Comparison of ENCODE assay signal across 27 mouse cellular contexts in the genomic region with DNA sequence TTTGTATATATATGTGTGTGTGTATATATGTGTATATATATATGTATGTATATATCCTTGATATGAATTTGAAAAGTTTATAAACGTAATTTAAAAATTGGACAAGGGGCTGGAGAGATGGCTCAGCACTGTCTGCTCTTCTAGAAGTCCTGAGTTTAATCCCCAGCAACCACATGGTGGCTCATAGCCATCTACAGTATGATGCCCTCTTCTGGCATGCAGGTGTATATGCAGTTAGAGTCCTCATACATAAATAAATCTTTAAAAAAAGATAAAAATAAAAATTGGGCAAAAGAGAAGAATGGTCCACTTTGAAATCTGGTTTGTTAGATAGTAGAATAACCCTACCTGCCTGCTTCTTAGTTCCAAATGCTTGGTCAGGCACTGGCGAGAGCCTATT. TPM values are rescaled to one million over a fixed set of nuclear protein-coding genes. Genes with fewer than 3 reads are reported as not detected.
DNase-seq lines count a peak whose midpoint lies in the region; ATAC-seq and TF ChIP-seq lines count a peak whose summit lies in the region.
"Had no signal": no experiment of that assay in that cellular context is flagged by ENCODE, and none has a peak within 500 bp of the region (broad histone marks: within the 10 kb centered on the region; RNA-seq: fewer than 3 reads in every experiment).

No protein-coding gene starts in this region.

- no peak overlapping the region for H3K4me2 ChIP-seq in heart, embryonic 11.5 days
- no peak overlapping the region for H3K4me2 ChIP-seq in liver, postnatal 0 days (ENCODE audit: low read depth, low read length)
- no peak overlapping the region for H3K4me2 ChIP-seq in liver, embryonic 11.5 days
- H3K4me2 ChIP-seq: embryonic facial prominence, embryonic 12.5 days; heart, embryonic 13.5 days; hindbrain, embryonic 14.5 days; limb, embryonic 15.5 days; midbrain, embryonic 13.5 days; stomach, embryonic 15.5 days had no signal

- 83% methylated on average over 2 of the region's 2 CpGs for WGBS in heart, adult 2 months
- WGBS in heart, embryonic 11.5 days (ENCODE audit: insufficient replicate concordance): 80% methylated on average over 2 of the region's 2 CpGs
- WGBS in liver, postnatal 0 days (ENCODE audit: insufficient replicate concordance): 77% methylated on average over 2 of the region's 2 CpGs
- 80% methylated on average over 2 of the region's 2 CpGs for WGBS in liver, embryonic 11.5 days

- no peak overlapping the region for H3K9ac ChIP-seq in heart, adult 2 months (ENCODE audit: low read depth, low read length)
- no peak overlapping the region for H3K9ac ChIP-seq in heart, embryonic 11.5 days (ENCODE audit: low read depth, low read length)
- H3K9ac ChIP-seq in liver, postnatal 0 days (replicated peaks): no peak overlapping the region
- no peak overlapping the region for H3K9ac ChIP-seq in liver, embryonic 11.5 days (ENCODE audit: low read depth, low read length)
- no peak overlapping the region for H3K9ac ChIP-seq in MEL (ENCODE audit: control insufficient read depth, low read depth, low read length, poor library complexity, severe bottlenecking)
- H3K9ac ChIP-seq: embryonic facial prominence, embryonic 12.5 days; heart, embryonic 13.5 days; hindbrain, embryonic 14.5 days; limb, embryonic 15.5 days; midbrain, embryonic 13.5 days; stomach, embryonic 15.5 days had no signal

- no peaks in the 10 kb centered on the region for H3K36me3 ChIP-seq in heart, adult 2 months (ENCODE audit: control insufficient read depth, insufficient read depth, low read length)
- H3K36me3 ChIP-seq in heart, embryonic 11.5 days (ENCODE audit: control insufficient read depth, insufficient read depth, low read length): no peaks in the 10 kb centered on the region
- no peaks in the 10 kb centered on the region for H3K36me3 ChIP-seq in liver, postnatal 0 days (replicated peaks; ENCODE audit: insufficient read depth, low read length)
- no peaks in the 10 kb centered on the region for H3K36me3 ChIP-seq in liver, embryonic 11.5 days (ENCODE audit: control insufficient read depth, insufficient read depth, low read length)
- H3K36me3 ChIP-seq in MEL (ENCODE audit: control insufficient read depth in 1 of 2, insufficient read depth in 2 of 2, low read length in 2 of 2): no peaks in the 10 kb centered on the region
- H3K36me3 ChIP-seq: embryonic facial prominence, embryonic 12.5 days; heart, embryonic 13.5 days; limb, embryonic 10.5 days; limb, embryonic 15.5 days; midbrain, embryonic 13.5 days; stomach, embryonic 15.5 days had no signal

- ATAC-seq in heart, embryonic 11.5 days (replicated peaks; ENCODE audit: insufficient number of reproducible peaks, low FRiP score, low TSS enrichment): no peak
- ATAC-seq in liver, postnatal 0 days: no peak
- no peak for ATAC-seq in liver, embryonic 11.5 days (replicated peaks; ENCODE audit: low FRiP score)
- ATAC-seq in megakaryocyte-erythroid progenitor cell, adult 5-6 weeks (replicated peaks; ENCODE audit: low FRiP score, low TSS enrichment, poor library complexity, severe bottlenecking): no peak
- ATAC-seq: CD4-positive, CD25-positive, alpha-beta regulatory T cell, adult 4 months; forebrain, embryonic 14.5 days; midbrain, embryonic 13.5 days had no signal

- no peaks in the 10 kb centered on the region for H3K4me1 ChIP-seq in heart, adult 2 months (ENCODE audit: control insufficient read depth, insufficient read depth, low read length)
- no peaks in the 10 kb centered on the region for H3K4me1 ChIP-seq in heart, embryonic 11.5 days (ENCODE audit: control insufficient read depth, insufficient read depth, low read length)
- no peaks in the 10 kb centered on the region for H3K4me1 ChIP-seq in liver, postnatal 0 days (ENCODE audit: insufficient read depth)
- no peaks in the 10 kb centered on the region for H3K4me1 ChIP-seq in liver, embryonic 11.5 days (replicated peaks; ENCODE audit: control insufficient read depth, insufficient read depth, low read length)
- peaks cover 0 to under 1% of the 10 kb centered on the region in 2 experiments; a peak in 1 of 4 replicates for H3K4me1 ChIP-seq in MEL (ENCODE audit: control insufficient read depth in 1 of 2, insufficient read depth in 2 of 2, low read length in 2 of 2)
- H3K4me1 ChIP-seq: embryonic facial prominence, embryonic 12.5 days; limb, embryonic 15.5 days; stomach, embryonic 15.5 days had no signal

- TF ChIP-seq EP300 in heart, adult 2 months (IDR thresholded peaks at IDR 0.05; ENCODE audit: insufficient read depth, low read depth, low read length): no peak
- no peak for TF ChIP-seq EP300 in liver, postnatal 0 days (IDR thresholded peaks at IDR 0.05; ENCODE audit: low read depth)
- TF ChIP-seq EP300 in MEL (IDR thresholded peaks at IDR 0.05; ENCODE audit: low read depth in 1 of 2, low read length in 2 of 2): no peak

- intact Hi-C loops in heart, adult 2 months (cut with DNase I): no loop called here

- no peak overlapping the region for H3K27ac ChIP-seq in heart, adult 2 months
- H3K27ac ChIP-seq in heart, embryonic 11.5 days (ENCODE audit: low read depth, low read length): no peak overlapping the region
- H3K27ac ChIP-seq in liver, postnatal 0 days (ENCODE audit: low read depth): no peak overlapping the region
- H3K27ac ChIP-seq in liver, embryonic 11.5 days (ENCODE audit: low read depth, low read length): no peak overlapping the region
- no peak overlapping the region for H3K27ac ChIP-seq in MEL (ENCODE audit: control insufficient read depth, low read depth, low read length)
- H3K27ac ChIP-seq: embryonic facial prominence, embryonic 12.5 days; heart, embryonic 13.5 days; hindbrain, embryonic 14.5 days; limb, embryonic 10.5 days; limb, embryonic 15.5 days; midbrain, embryonic 13.5 days; stomach, embryonic 15.5 days had no signal

- no peak for TF ChIP-seq POLR2A in heart, adult 2 months (IDR thresholded peaks at IDR 0.05; ENCODE audit: insufficient read depth, low read depth, low read length)
- TF ChIP-seq POLR2A in MEL (IDR thresholded peaks at IDR 0.05; ENCODE audit: control insufficient read depth in 1 of 2, insufficient read depth in 1 of 2, low read depth in 1 of 2, low read length in 2 of 2, poor library complexity in 1 of 2): no peak

- peak; percentile 32 for TF ChIP-seq CTCF in heart, adult 2 months (IDR thresholded peaks at IDR 0.05)
- peak; percentile 25 for TF ChIP-seq CTCF in liver, postnatal 0 days (IDR thresholded peaks at IDR 0.05; ENCODE audit: low read depth)
- TF ChIP-seq CTCF in MEL (IDR thresholded peaks at IDR 0.05 in 2 of 3, conservative IDR thresholded peaks at IDR 0.05 in 1 of 3; ENCODE audit: control insufficient read depth in 1 of 3, insufficient read depth in 1 of 3, low read depth in 2 of 3, low read length in 3 of 3, poor library complexity in 1 of 3, severe bottlenecking in 1 of 3): peak; percentile 15 to 50 (median 32); a peak in 4 of 6 replicates

- no peaks in the 10 kb centered on the region for H3K79me2 ChIP-seq in heart, adult 2 months (replicated peaks; ENCODE audit: control insufficient read depth, insufficient read depth, low read length)
- no peaks in the 10 kb centered on the region for H3K79me2 ChIP-seq in MEL (ENCODE audit: control insufficient read depth, insufficient read depth, low read length, poor library complexity)

- H3K9me3 ChIP-seq in heart, embryonic 11.5 days (replicated peaks; ENCODE audit: control insufficient read depth, low read length): no peaks in the 10 kb centered on the region
- no peaks in the 10 kb centered on the region for H3K9me3 ChIP-seq in liver, postnatal 0 days (ENCODE audit: low read length)
- no peaks in the 10 kb centered on the region for H3K9me3 ChIP-seq in liver, embryonic 11.5 days (ENCODE audit: control insufficient read depth, low read length)
- no peaks in the 10 kb centered on the region for H3K9me3 ChIP-seq in MEL (replicated peaks; ENCODE audit: insufficient read depth, low read length)
- H3K9me3 ChIP-seq: embryonic facial prominence, embryonic 12.5 days; heart, embryonic 13.5 days; limb, embryonic 10.5 days; limb, embryonic 15.5 days; midbrain, embryonic 13.5 days; stomach, embryonic 15.5 days had no signal

- no peak overlapping the region for H3K4me3 ChIP-seq in heart, adult 2 months
- no peak overlapping the region for H3K4me3 ChIP-seq in heart, embryonic 11.5 days (ENCODE audit: low read depth, low read length)
- H3K4me3 ChIP-seq in liver, postnatal 0 days (ENCODE audit: low read depth, low read length): no peak overlapping the region
- no peak overlapping the region for H3K4me3 ChIP-seq in liver, embryonic 11.5 days (ENCODE audit: low read depth, low read length)
- H3K4me3 ChIP-seq in MEL (ENCODE audit: control insufficient read depth in 1 of 2, insufficient read depth in 1 of 2, low read depth in 2 of 2, low read length in 2 of 2): no peak overlapping the region
- H3K4me3 ChIP-seq: embryonic facial prominence, embryonic 12.5 days; heart, embryonic 13.5 days; limb, embryonic 10.5 days; limb, embryonic 15.5 days; midbrain, embryonic 13.5 days; stomach, embryonic 15.5 days had no signal

- no peaks in the 10 kb centered on the region for H3K27me3 ChIP-seq in heart, adult 2 months (ENCODE audit: control insufficient read depth, insufficient read depth, low read length)
- no peaks in the 10 kb centered on the region for H3K27me3 ChIP-seq in heart, embryonic 11.5 days (ENCODE audit: control insufficient read depth, insufficient read depth, low read length)
- no peaks in the 10 kb centered on the region for H3K27me3 ChIP-seq in liver, postnatal 0 days (ENCODE audit: insufficient read depth, low read length)
- no peaks in the 10 kb centered on the region for H3K27me3 ChIP-seq in liver, embryonic 11.5 days (replicated peaks; ENCODE audit: control insufficient read depth, insufficient read depth, low read length)
- no peaks in the 10 kb centered on the region; a peak in 1 of 4 replicates for H3K27me3 ChIP-seq in MEL (ENCODE audit: control insufficient read depth in 1 of 2, insufficient read depth in 2 of 2, low read length in 2 of 2)
- H3K27me3 ChIP-seq: limb, embryonic 15.5 days; midbrain, embryonic 13.5 days; stomach, embryonic 15.5 days had no signal

- no peak for DNase-seq in heart, adult 2 months
- no peak for DNase-seq in liver, postnatal 0 days
- no peak for DNase-seq in liver, embryonic 11.5 days (ENCODE audit: low spot score)
- DNase-seq in 416B (ENCODE audit: low read depth): peak; percentile 42
- DNase-seq in MEL (ENCODE audit: low read depth, low spot score): peak; percentile 36
- DNase-seq in embryo, embryonic 9.5 days (ENCODE audit: extremely low spot score): no peak
- DNase-seq: adrenal gland, postnatal 25 days; cerebellum, adult 11-12 months; cerebellum, postnatal 36 days; gastrocnemius, postnatal 36 days; heart, adult 18-20 months; heart, postnatal 10 days; kidney, adult 18-20 months; kidney, postnatal 4 days; lung, postnatal 14 days; thymus, postnatal 25 days had no signal

- TF ChIP-seq RAD21 in MEL (IDR thresholded peaks at IDR 0.05; ENCODE audit: low read depth, low read length): peak; percentile 16

RNA-seq across cellular contexts. Expression of gene Atp5g3, which starts 36.2 kb away (rescaled TPM):
- total RNA-seq in heart, adult 2 months (2021): 1,000 to 10,000 TPM; 3,018 to 3,425 TPM
- 2,742 and 4,242 TPM in 2 replicates for polyA plus RNA-seq in heart, adult 2 months (2012; rRNA removed)
- 2,049 and 2,052 TPM in 2 replicates for polyA plus RNA-seq in heart, embryonic 11.5 days (2014; fragmentation: Nextera tagmentation; extraction: Ambion mirVana)
- polyA plus RNA-seq in liver, postnatal 0 days (2015; fragmentation: Nextera tagmentation; extraction: Ambion mirVana): 1,436 and 1,439 TPM in 2 replicates
- polyA plus RNA-seq in liver, embryonic 11.5 days (2014; fragmentation: Nextera tagmentation; extraction: Ambion mirVana): 1,057 and 1,087 TPM in 2 replicates
- total RNA-seq in MEL (2012; rRNA removed): 503 and 520 TPM in 2 replicates
- 100 to 1,000 TPM; 199 to 520 TPM for polyA plus RNA-seq in MEL (2012; ENCODE audit: insufficient read depth in 1 of 2, insufficient read length in 2 of 2, low read depth in 1 of 2, low replicate concordance in 2 of 2, missing spikeins in 1 of 2)
- 940 and 1,011 TPM in 2 replicates for total RNA-seq in megakaryocyte-erythroid progenitor cell, adult 5-6 weeks (2014; fragmentation: Nextera tagmentation)
- total RNA-seq in megakaryocyte-erythroid progenitor cell, adult 5-6 weeks (2017): 182 and 210 TPM in 2 replicates

RNA-seq across cellular contexts. Expression of gene Atf2, which starts 54.9 kb away (rescaled TPM):
- 10 to 100 TPM; 39.9 to 46.0 TPM for total RNA-seq in heart, adult 2 months (2021)
- 10.4 and 17.6 TPM in 2 replicates for polyA plus RNA-seq in heart, adult 2 months (2012; rRNA removed)
- polyA plus RNA-seq in heart, embryonic 11.5 days (2014; fragmentation: Nextera tagmentation; extraction: Ambion mirVana): 47.8 and 50.4 TPM in 2 replicates
- polyA plus RNA-seq in liver, postnatal 0 days (2015; fragmentation: Nextera tagmentation; extraction: Ambion mirVana): 14.4 and 14.9 TPM in 2 replicates
- polyA plus RNA-seq in liver, embryonic 11.5 days (2014; fragmentation: Nextera tagmentation; extraction: Ambion mirVana): 46.8 and 47.2 TPM in 2 replicates
- 16.8 and 18.0 TPM in 2 replicates for total RNA-seq in MEL (2012; rRNA removed)
- polyA plus RNA-seq in MEL (2012; ENCODE audit: insufficient read depth in 1 of 2, insufficient read length in 2 of 2, low read depth in 1 of 2, low replicate concordance in 2 of 2, missing spikeins in 1 of 2): 10 to 100 TPM; 36.7 to 82.3 TPM
- total RNA-seq in megakaryocyte-erythroid progenitor cell, adult 5-6 weeks (2014; fragmentation: Nextera tagmentation): 72.9 and 80.5 TPM in 2 replicates
- total RNA-seq in megakaryocyte-erythroid progenitor cell, adult 5-6 weeks (2017): 45.8 and 46.2 TPM in 2 replicates

Comparison
In these comparisons a context has a peak if more than half of its experiments do, and no peak if none do; other contexts are left out.
1. DNase-seq: peak in 416B (single experiment) and MEL (single experiment); none in heart, adult 2 months (0 of 2), liver, postnatal 0 days (single experiment), liver, embryonic 11.5 days (single experiment) and embryo, embryonic 9.5 days (single experiment).
2. Peak in every context shown above with its lines, with median percentiles within 50 percentile points of each other: CTCF ChIP-seq.